Mouse (Mus musculus) A20 (cell line): ENCODE data around the gene Cracr2b.

ENCODE experiments used
- DNase-seq: peaks from one replicate; pipeline ENCODE4 v3.0.0-alpha.2; 2011; ENCODE audit warnings: low read depth, low spot score

Gene Cracr2b

GRCm38 (mm10) chr7:141485606-141486005 is 24.7 kb downstream of the Cracr2b start:
- no peak for DNase-seq

DNA sequence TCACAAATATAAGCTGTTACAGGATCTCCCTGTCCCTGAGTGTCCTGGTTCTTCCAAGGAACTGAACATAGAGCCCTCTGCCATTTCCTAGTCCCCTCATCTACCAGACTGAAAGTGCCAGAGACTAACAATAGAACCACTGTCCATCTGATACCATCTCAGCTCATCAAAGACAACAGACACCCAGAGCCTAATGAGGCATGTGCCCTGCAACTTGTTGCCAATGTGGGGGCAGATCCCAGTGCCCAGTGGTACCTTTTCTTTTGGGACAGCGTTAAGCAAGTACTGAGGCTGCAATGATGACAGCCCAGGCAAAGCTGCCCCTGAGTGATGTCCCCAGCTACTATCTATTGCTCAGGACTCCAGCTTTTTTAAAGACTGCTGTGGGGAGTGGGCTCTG is 25.3 kb downstream of the Cracr2b start:
- no peak for DNase-seq

DNA sequence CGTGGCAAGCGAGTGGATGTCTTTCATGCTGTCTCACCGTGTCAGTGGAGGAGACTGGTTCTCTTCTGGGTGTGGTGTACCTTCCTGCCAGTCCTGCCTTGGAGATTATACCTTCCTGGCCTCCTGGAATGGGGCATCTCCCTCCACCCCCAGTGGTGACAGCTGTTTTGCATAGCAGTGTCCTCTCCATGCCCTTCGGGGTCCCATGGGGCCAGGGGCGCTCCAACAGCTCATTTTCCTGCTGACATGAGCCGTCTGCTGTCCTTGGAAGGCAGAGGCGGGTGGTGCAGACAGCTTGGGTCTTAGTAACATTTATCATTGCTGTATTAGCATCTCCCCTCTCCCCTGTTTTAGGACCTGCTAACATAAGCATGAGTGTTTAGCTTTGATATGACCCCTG is 26.2 kb downstream of the Cracr2b start:
- DNase-seq: no peak

DNA sequence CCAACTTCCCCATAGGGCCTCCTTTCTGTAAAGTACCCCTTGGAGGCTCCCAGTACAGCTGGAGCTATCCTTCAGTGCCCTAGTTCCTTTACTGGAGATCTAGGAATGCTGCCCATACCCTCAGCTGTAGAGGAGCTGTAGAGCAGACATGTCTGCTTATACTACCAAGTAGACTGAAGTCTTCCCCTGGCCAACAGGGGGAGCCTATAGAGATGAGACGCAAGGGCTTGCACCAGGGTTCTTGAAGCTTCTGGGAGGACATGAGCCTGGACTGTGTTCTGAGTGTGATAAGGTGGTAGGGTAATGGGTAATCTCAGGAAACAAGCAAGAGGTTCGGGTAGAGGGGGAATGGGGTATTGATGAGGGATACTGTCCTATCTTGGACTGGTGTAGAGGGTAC is 30.3 kb downstream of the Cracr2b start:
- peak; percentile 55 for DNase-seq

DNA sequence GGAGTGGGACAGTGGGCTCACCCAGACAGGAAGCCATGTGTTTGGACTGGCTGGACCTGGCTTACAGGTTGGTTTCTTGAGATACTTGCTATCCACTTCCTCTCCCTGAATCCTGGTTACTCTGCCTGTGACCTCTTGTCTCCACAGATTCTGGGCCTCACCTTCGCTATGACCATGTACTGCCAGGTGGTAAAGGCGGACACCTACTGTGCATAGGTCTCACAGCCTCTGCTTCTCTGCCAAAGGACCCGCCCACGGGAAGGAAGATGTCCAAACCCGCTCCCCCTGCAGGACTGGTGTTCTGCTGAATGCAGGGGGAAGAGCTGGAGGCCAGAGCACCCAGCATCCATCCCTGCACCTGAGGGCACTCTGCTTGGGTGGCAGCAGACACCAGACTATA is 31.8 kb downstream of the Cracr2b start:
- no peak for DNase-seq

GRCm38 (mm10) chr7:141493729-141494128 is 32.8 kb downstream of the Cracr2b start:
- DNase-seq: no peak

DNA sequence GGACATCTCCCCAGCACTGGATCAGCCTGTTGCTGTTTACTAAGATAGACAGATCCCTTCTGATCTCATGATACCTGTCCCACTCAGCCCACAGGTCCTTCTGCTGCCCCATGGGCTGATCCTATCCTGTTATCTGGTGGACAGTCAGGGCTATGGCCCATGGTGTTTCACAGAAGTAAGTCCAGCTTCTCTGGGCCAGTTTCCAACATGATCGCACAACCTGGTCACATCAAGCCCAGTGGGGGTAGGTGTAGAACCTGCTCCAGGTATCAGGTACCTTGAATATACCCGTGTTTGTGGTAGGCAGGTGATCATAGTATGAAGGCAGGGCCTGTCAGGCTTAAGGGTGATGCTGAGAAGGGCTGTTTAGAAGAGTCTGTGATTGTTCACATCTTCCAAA is 34.5 kb downstream of the Cracr2b start:
- DNase-seq: no peak

GRCm38 (mm10) chr7:141495940-141496339 is 35.0 kb downstream of the Cracr2b start:
- no peak for DNase-seq

- DNase-seq: no peak
Observed at GRCm38 (mm10) chr7:141497600-141497999, 36.7 kb downstream of the Cracr2b start.

DNA sequence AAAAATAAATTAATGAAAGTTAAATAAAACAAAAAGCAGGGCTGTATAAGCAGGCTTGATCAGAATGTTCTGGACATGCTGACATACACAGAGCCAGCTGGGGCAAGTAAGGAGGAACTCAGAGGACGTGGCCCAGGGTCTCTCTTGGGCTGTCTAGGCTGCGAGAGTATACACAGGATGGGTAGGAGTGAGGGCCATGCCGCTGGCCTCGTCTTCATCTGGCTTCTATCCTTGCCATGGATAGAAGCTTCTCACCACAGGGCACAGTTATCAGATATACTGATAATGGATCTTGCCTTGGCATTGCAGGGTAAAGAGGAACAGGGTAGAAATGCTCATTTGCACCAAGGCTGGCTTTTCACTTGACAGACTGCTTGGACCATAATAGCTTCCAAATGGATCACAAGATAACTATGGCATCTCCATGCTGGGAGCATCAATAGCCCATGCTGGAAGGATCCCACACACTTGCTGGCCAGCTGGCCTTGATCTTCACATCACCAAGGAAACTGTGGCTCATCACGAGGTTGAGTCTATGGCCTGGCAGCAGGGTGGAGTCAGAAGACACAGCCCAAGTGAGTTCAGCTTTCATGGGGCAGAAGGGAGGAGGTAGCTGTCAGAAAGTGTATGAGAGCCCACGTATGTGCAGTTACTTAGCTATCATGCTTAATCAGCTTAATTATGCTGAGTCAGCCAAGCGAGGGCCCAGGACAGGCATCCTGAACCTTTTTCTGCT is 41.1 kb downstream of the Cracr2b start:
- no peak for DNase-seq

GRCm38 (mm10) chr7:141502556-141502905 is 41.6 kb downstream of the Cracr2b start:
- DNase-seq: no peak

DNA sequence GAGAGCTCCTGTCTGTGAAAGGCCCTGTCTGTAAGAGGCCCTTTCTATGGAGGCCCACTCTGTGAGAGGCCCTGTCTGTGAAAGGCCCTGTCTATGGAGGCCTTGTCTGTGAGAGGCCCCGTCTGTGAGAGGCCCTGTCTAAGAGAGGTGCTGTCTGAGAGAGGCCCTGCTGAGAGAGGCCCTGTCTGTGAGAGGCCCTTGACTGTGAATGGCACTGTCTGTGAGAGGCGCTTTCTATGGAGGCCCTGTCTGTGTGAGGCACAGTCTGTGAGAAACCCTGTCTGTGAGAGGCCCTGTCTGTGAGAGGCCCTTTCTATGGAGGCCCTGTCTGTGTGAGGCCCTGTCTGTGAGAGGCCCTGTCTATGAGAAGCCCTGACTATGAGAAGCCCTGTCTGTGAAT is 45.4 kb downstream of the Cracr2b start:
- DNase-seq: no peak

DNA sequence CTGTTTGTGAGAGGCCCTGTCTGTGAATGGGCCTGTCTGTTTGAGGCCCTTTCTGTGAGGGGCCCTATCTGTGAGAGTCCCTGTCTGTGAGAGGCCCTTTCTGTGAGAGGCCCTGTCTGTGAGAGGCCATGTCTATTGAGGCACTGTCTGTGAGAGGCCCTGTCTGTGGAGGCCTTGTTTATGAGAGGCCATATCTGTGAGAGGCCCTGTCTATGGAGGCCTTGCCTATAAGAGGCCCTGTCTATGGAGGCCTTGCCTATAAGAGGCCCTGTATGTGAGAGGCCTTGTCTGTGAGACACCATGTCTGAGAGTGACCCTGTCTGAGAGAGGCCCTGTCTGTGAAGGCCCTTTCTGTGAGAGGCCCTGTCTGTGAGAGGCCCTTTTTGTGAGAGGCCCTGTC is 47.3 kb downstream of the Cracr2b start:
- DNase-seq: no peak

DNA sequence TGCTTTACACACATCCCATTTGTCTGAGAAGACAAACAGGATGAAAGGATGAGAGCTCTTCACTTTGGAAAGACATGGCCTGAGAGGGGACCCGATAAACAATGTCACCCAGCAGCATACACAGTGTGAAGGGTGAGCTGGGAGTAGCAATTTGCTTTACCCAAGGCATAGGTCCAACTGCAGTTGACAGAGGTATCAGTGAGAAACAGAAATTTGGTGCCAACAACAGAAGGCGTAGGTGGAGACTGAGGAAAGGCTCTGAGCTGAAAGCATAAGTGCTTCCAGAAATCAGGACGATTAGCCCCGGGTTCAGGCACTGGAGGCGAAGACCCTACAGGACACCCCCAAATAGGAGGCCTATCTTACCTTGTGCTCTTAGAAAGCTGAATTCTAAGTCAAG is 49.3 kb downstream of the Cracr2b start:
- no peak for DNase-seq

DNA sequence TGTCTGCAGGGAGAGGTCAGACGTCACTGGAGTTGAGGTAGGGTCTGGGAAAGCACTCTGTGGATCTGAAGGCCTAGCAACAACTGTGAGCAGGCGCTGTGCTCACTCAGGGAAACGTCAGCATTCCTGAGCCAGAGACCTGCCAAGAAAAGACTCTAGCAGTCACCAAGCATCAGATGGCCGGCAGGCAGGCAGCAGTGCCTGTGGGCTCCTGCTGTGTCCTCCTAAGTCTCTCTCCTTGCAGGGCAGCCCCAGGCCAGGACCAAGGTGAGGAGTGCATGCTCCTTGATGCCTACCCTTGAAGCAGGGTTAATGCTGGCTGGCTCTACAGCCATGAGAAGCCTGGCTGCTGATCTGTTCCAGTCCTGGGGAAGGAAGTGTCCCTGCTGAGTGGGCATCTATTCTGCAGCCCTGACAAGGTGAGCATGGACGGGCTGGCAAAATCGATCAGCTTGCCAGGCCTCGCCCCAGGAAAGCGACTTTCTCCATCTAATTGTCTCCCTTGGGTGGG is 49.8 kb downstream of the Cracr2b start:
- DNase-seq: no peak
